Mouse (Mus musculus) layer of hippocampus, postnatal 25 days (tissue): Measurements from ENCODE around the gene Nkap. TPM values are rescaled to one million over a fixed set of nuclear protein-coding genes. Genes with fewer than 3 reads are reported as not detected.
"Not testable (repeated sequence)": the region's sequence is repeated elsewhere in the genome, so short reads cannot be mapped to it uniquely, and the experiment has no call there.

ENCODE experiments used
- DNase-seq, 2 experiments: peaks; one replicate each; pipeline ENCODE4 v3.0.0; 2022; ENCODE audit warnings: mixed read lengths in 2 of 2, low spot score in 1 of 2; ENCODE audit errors: extremely low spot score in 1 of 2
- total RNA-seq, 2 experiments: library from RNA; stranded (reverse); gene quantifications; 2 replicates each; pipeline ENCODE4 v1.2.3; 2021

Nkap gene
- total RNA-seq, 2 experiments from 2014 or later, result 12.1 to 17.4 TPM

- DNase-seq, result no peak
Observed at GRCm38 (mm10) chrX:37144954-37145353, 18.4 kb downstream of the Nkap start.

GRCm38 (mm10) chrX:37157839-37158238 is 31.2 kb downstream of the Nkap start:
- DNase-seq, result peak in 1 of 2 experiments; percentile 6

DNA sequence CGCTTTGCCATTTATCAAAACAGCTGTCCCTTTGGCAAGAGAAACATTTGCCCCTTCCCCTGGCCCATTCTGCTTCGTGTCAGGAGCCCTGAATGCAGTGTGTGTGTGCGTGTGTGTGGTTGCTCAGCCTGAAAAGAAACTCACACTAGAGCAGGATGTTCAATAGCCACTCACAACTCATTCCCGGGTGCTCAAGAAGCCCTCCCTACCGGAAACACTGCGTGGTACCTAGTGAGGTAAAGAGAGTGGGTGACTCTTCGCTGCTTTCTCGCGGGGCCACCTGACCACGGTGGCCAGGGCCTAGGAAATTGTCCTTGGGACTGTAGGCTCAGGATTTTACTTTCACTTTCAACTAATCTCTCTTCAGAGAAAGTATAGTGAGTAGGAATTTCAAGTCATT is 34.6 kb downstream of the Nkap start:
- no peak for DNase-seq

GRCm38 (mm10) chrX:37163115-37163514 is 36.5 kb downstream of the Nkap start:
- no peak for DNase-seq

DNA sequence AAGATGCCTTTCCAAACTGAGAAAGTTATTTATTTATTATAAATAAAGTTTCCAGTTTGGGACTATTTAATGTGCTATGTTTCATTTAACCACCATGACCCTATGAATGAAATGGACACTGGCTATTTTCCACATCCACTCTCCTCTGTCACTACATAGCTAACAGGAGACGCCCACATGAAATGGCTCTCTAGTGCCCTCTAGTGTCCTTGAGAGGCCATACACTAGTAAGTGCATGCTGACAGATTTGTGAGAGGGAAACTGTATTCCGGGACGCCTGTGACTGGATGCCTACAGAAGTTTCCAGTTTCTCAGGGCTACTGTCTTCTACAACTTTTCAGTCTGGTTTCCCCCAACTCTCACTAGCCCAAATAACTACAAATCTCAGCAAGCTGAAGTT is 40.5 kb downstream of the Nkap start:
- DNase-seq, result peak in 1 of 2 experiments; percentile 7

GRCm38 (mm10) chrX:37168742-37169141 is 42.1 kb downstream of the Nkap start, which contains the start of gene Akap14:
TSS of gene Akap14 (minus strand) at chrX:37168842.
- DNase-seq, result no peak

DNA sequence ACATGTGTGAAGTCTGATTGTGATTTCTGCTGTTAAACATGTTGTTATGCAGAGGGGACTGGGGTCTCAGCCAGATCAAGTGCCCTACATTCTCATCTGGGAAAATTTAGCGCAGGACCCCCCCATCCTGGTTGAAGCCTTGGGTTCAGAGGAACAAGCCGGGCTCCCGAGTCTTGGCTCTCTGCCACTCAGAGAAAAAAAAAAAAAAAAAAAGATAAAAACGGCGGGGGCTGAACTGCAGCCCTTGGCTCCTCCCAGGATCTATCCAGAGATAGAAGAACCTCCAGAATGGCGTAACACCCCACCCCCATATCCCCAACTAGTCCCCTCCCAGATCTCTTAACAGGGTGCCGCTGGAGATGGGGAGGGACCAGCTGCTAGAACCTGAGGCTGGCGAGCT is 57.8 kb downstream of the Nkap start:
- not testable (repeated sequence) for DNase-seq

GRCm38 (mm10) chrX:37190755-37191104 is 64.1 kb downstream of the Nkap start:
- no peak for DNase-seq

- DNase-seq, result peak; percentile 67 to 71
Observed at GRCm38 (mm10) chrX:37191105-37191743, 64.6 kb downstream of the Nkap start, which contains the start of the genes Ndufa1 and Rnf113a1. TSS of gene Ndufa1 (minus strand) at chrX:37191163. TSS of gene Rnf113a1 (plus strand) at chrX:37191245.

GRCm38 (mm10) chrX:37191744-37192379 is 65.3 kb downstream of the Nkap start:
- peak; percentile 5 to 9 for DNase-seq

GRCm38 (mm10) chrX:37198676-37199075 is 72.1 kb downstream of the Nkap start:
- no peak for DNase-seq

Other genes with a start within 250 kb of the Nkap start
- gene Nkrf, start 223.9 kb upstream of the Nkap start, total RNA-seq, result 10 to 100 TPM; 31.8 to 32.4 TPM
- gene Sept6, start 135.0 kb upstream of the Nkap start, total RNA-seq, result 10 to 100 TPM; 50.0 to 52.9 TPM
- gene Sowahd, start 78.0 kb upstream of the Nkap start, total RNA-seq, result not detected
- 100 to 1,000 TPM; 227 to 274 TPM for gene Rpl39, start 41.4 kb upstream of the Nkap start, total RNA-seq
- 10 to 100 TPM; 16.0 to 20.3 TPM for gene Upf3b, start 16.5 kb upstream of the Nkap start, total RNA-seq
- gene Akap14, start 42.0 kb downstream of the Nkap start, total RNA-seq, result not detected
- 100 to 1,000 TPM; 225 to 256 TPM for gene Ndufa1, start 64.4 kb downstream of the Nkap start, total RNA-seq
- 1 to 10 TPM; 7.3 TPM for gene Rnf113a1, start 64.5 kb downstream of the Nkap start, total RNA-seq
- gene Gm9, start 84.2 kb downstream of the Nkap start, total RNA-seq, result not detected
- not detected for gene Rhox1, start 95.5 kb downstream of the Nkap start, total RNA-seq
- gene Rhox2a, start 118.2 kb downstream of the Nkap start, total RNA-seq, result not detected
- not detected for gene Rhox3a, start 123.1 kb downstream of the Nkap start, total RNA-seq
- not detected for gene Rhox4a, start 138.5 kb downstream of the Nkap start, total RNA-seq